Mouse (Mus musculus) stomach, embryonic 16.5 days (tissue): ENCODE measurements around the gene Rbks. TPM values are rescaled to one million over a fixed set of nuclear protein-coding genes. Genes with fewer than 3 reads are reported as not detected.

Source experiments
- ATAC-seq: fragments of 200-750 bp; cut with Nextera tagmentation; 2 replicates; pipeline ENCODE4 v1.8.0; 2017; ENCODE audit warnings: moderate number of reproducible peaks, moderate TSS enrichment; ENCODE audit not compliant: insufficient read depth, low FRiP score
- H3K27ac ChIP-seq: fragments of 300-500 bp; sonication (generic); 2 replicates; pipeline ENCODE4 v1.5.1; 2014; ENCODE audit warnings: low read length
- H3K27me3 ChIP-seq: fragments of 300-500 bp; sonication (generic); 2 replicates; pipeline ENCODE4 v1.6.1; 2014; ENCODE audit warnings: low read length, control low read depth, mixed read lengths; ENCODE audit not compliant: control insufficient read depth, insufficient read depth
- H3K36me3 ChIP-seq: fragments of 300-500 bp; sonication (generic); 2 replicates; pipeline ENCODE4 v1.6.1; 2014; ENCODE audit warnings: low read length; ENCODE audit not compliant: control insufficient read depth, insufficient read depth
- H3K4me1 ChIP-seq: fragments of 300-500 bp; sonication (generic); 2 replicates; pipeline ENCODE4 v1.6.1; 2014; ENCODE audit warnings: low read length, control low read depth, mixed read lengths; ENCODE audit not compliant: control insufficient read depth, insufficient read depth
- H3K4me2 ChIP-seq: fragments of 300-500 bp; sonication (generic); 2 replicates; pipeline ENCODE4 v1.6.1; 2014; ENCODE audit warnings: low read depth, low read length, mixed read lengths
- H3K4me3 ChIP-seq: fragments of 300-500 bp; sonication (generic); replicated peaks from 2 replicates; pipeline ENCODE4 v1.5.1; 2014; ENCODE audit warnings: mild to moderate bottlenecking, low read length
- H3K9ac ChIP-seq: fragments of 300-500 bp; sonication (generic); 2 replicates; pipeline ENCODE4 v1.6.1; 2014; ENCODE audit warnings: low read length
- H3K9me3 ChIP-seq: fragments of 300-500 bp; sonication (generic); replicated peaks from 2 replicates; pipeline ENCODE4 v1.6.1; 2016; ENCODE audit warnings: low read length, control low read depth; ENCODE audit not compliant: control insufficient read depth
- WGBS: fragments of 180-500 bp; shearing (Covaris S2); extraction: QIAGEN DNeasy Blood & Tissue Kit; methylation state at CpG from one replicate; pipeline ENCODE4 v1.1.7; 2014; 5-methylcytosine and 5-hydroxymethylcytosine counted together
- polyA plus RNA-seq: library from polyadenylated mRNA; unstranded; fragments of >200 nt; fragmentation: Nextera tagmentation; extraction: Ambion mirVana; gene quantifications from 2 replicates; pipeline ENCODE4 v1.2.1, GENCODE M21; 2015

Rbks gene
- polyA plus RNA-seq, 1 experiment from 2014 or later = 8.6 TPM

- Histone ChIP-seq H3K4me1 (no peaks in the 10 kb centered on the region), H3K36me3 (no peaks in the 10 kb centered on the region), H3K27ac (no peak overlapping the region), H3K9ac (no peak overlapping the region), H3K4me3 (no peak overlapping the region), H3K9me3 (no peaks in the 10 kb centered on the region), H3K4me2 (no peak overlapping the region), H3K27me3 (no peaks in the 10 kb centered on the region)
- ATAC-seq = no peak
- WGBS = 81% methylated on average over 3 of the region's 3 CpGs
These were observed 9.5 kb downstream of the Rbks start for GRCm38 (mm10) chr5:31687972-31688371.

- WGBS = 57% methylated on average over 2 of the region's 2 CpGs
- Histone ChIP-seq H3K4me1 (no peaks in the 10 kb centered on the region), H3K27me3 (no peaks in the 10 kb centered on the region), H3K9me3 (no peaks in the 10 kb centered on the region), H3K36me3 (no peaks in the 10 kb centered on the region), H3K9ac (no peak overlapping the region), H3K4me3 (no peak overlapping the region), H3K27ac (no peak overlapping the region), H3K4me2 (no peak overlapping the region)
- ATAC-seq = 0 out of 2 replicates have a peak, but pooled peaks have one; percentile 64
These were observed 11.4 kb downstream of the Rbks start for GRCm38 (mm10) chr5:31686040-31686439.

GRCm38 (mm10) chr5:31682305-31682704, 15.1 kb downstream of the Rbks start:
- no peaks in the 10 kb centered on the region for H3K27me3 ChIP-seq
- no peak overlapping the region for H3K4me2 ChIP-seq
- H3K36me3 ChIP-seq = no peaks in the 10 kb centered on the region
- H3K9me3 ChIP-seq = no peaks in the 10 kb centered on the region
- no peak for ATAC-seq
- no peaks in the 10 kb centered on the region for H3K4me1 ChIP-seq
- H3K9ac ChIP-seq = no peak overlapping the region
- 67% methylated on average over 1 of the region's 1 CpGs for WGBS
- H3K4me3 ChIP-seq = no peak overlapping the region
- H3K27ac ChIP-seq = no peak overlapping the region

DNA sequence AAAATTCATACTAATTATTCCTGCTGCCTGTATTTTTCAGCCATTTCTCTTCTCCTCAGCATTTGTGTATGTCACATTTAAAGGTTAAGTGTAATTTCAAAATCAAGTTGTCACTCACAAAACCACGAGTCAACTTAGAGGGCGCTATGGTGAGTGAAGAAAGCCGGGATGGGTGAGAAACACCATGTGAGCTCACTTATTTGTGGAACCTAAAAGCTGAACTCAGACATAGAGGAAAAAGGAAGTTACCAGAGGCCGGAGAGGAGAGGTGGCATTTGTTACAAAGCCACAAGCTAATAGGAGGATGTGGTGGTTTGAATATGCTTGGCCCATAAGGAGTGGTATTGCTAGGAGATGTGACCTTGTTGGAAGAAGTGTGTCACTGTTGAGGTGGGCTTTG, 17.2 kb downstream of the Rbks start:
- H3K27ac ChIP-seq = no peak overlapping the region
- ATAC-seq = no peak
- 81% methylated on average over 4 of the region's 4 CpGs for WGBS
- no peak overlapping the region for H3K4me3 ChIP-seq
- H3K9me3 ChIP-seq = no peaks in the 10 kb centered on the region
- no peak overlapping the region for H3K9ac ChIP-seq
- H3K27me3 ChIP-seq = no peaks in the 10 kb centered on the region
- no peaks in the 10 kb centered on the region for H3K36me3 ChIP-seq
- H3K4me1 ChIP-seq = no peaks in the 10 kb centered on the region
- no peak overlapping the region for H3K4me2 ChIP-seq

GRCm38 (mm10) chr5:31678000-31678399, 19.4 kb downstream of the Rbks start:
- H3K4me3 ChIP-seq = no peak overlapping the region
- 86% methylated on average over 1 of the region's 1 CpGs for WGBS
- ATAC-seq = no peak

GRCm38 (mm10) chr5:31673431-31673830, 24.0 kb downstream of the Rbks start:
- no peak overlapping the region for H3K9ac ChIP-seq
- ATAC-seq = no peak

More at GRCm38 (mm10) chr5:31678000-31678399, 19.4 kb downstream of the Rbks start:
- Histone ChIP-seq H3K27me3 (no peaks in the 10 kb centered on the region), H3K9ac (no peak overlapping the region), H3K4me1 (no peaks in the 10 kb centered on the region), H3K4me2 (no peak overlapping the region), H3K36me3 (no peaks in the 10 kb centered on the region), H3K9me3 (no peaks in the 10 kb centered on the region), H3K27ac (no peak overlapping the region)

GRCm38 (mm10) chr5:31671137-31671536, 26.3 kb downstream of the Rbks start:
- no peak overlapping the region for H3K9ac ChIP-seq
- no peaks in the 10 kb centered on the region for H3K27me3 ChIP-seq
- WGBS = 63% methylated on average over 2 of the region's 2 CpGs
- no peak overlapping the region for H3K4me2 ChIP-seq
- H3K27ac ChIP-seq = no peak overlapping the region
- no peaks in the 10 kb centered on the region for H3K36me3 ChIP-seq
- H3K4me3 ChIP-seq = no peak overlapping the region
- no peak for ATAC-seq
- no peaks in the 10 kb centered on the region for H3K4me1 ChIP-seq
- H3K9me3 ChIP-seq = no peaks in the 10 kb centered on the region

More at GRCm38 (mm10) chr5:31673431-31673830, 24.0 kb downstream of the Rbks start:
- Histone ChIP-seq H3K4me2 (no peak overlapping the region), H3K27ac (no peak overlapping the region), H3K36me3 (no peaks in the 10 kb centered on the region), H3K4me3 (no peak overlapping the region), H3K4me1 (no peaks in the 10 kb centered on the region), H3K9me3 (no peaks in the 10 kb centered on the region), H3K27me3 (no peaks in the 10 kb centered on the region)
- 66% methylated on average over 2 of the region's 2 CpGs for WGBS

- Histone ChIP-seq H3K36me3 (no peaks in the 10 kb centered on the region), H3K9ac (no peak overlapping the region), H3K4me1 (no peaks in the 10 kb centered on the region), H3K4me3 (no peak overlapping the region), H3K27me3 (no peaks in the 10 kb centered on the region), H3K27ac (no peak overlapping the region), H3K9me3 (no peaks in the 10 kb centered on the region), H3K4me2 (no peak overlapping the region)
- 38% methylated on average over 5 of the region's 5 CpGs for WGBS
- ATAC-seq = no peak
These were observed 27.4 kb downstream of the Rbks start for GRCm38 (mm10) chr5:31669984-31670383.

DNA sequence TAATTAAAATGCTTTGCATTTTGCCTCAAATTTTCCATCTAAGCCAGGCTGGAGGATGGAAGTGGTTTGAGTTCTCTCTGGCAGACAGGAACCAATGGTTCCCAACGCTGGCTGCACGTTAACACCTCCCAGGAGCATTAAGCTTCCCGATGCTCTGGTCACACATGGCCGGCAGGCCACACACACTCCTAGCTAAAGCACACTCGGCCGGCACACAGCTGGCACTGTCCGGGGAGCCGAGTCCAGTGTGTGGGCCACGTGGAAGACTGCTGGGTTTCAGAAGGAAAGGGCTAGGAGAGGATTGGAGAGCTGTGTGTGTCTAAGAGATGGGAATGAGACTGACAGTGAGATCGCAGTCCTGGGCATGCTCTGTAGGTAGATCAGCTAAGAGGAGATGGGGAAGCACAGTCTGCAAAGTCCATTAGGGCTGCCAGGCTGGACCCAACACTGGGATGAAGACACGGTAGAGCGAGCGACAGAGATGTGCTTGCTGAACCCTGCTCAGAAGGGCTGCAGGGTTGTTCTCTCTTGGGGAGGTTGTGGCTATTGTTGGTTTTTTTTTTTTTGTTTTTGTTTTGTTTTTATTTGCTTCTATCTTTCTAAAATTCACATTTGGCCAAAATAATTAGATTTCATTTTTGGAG, 29.0 kb downstream of the Rbks start:
- H3K9me3 ChIP-seq = no peaks in the 10 kb centered on the region
- H3K36me3 ChIP-seq = no peaks in the 10 kb centered on the region
- ATAC-seq = no peak
- H3K4me1 ChIP-seq = no peaks in the 10 kb centered on the region
- no peak overlapping the region for H3K4me2 ChIP-seq
- no peak overlapping the region for H3K27ac ChIP-seq
- H3K27me3 ChIP-seq = no peaks in the 10 kb centered on the region
- 90% methylated on average over 13 of the region's 13 CpGs for WGBS
- H3K9ac ChIP-seq = no peak overlapping the region
- H3K4me3 ChIP-seq = no peak overlapping the region
